Mouse (Mus musculus) spleen, adult 2 months (tissue): ENCODE results near the gene Trpc7.

ENCODE experiments used
- CTCF ChIP-seq: fragments of 200-500 bp; IDR thresholded peaks from 2 replicates; pipeline ENCODE4 v1.5.1; 2011; ENCODE audit warnings: mild to moderate bottlenecking, inconsistent platforms; ENCODE audit not compliant: insufficient read depth, insufficient read length, insufficient replicate concordance; ENCODE audit errors: extremely low read depth
- POLR2A ChIP-seq: fragments of 200-500 bp; IDR thresholded peaks from 2 replicates; pipeline ENCODE4 v1.6.1; 2011; ENCODE audit warnings: low read depth, low read length, inconsistent platforms

DNA sequence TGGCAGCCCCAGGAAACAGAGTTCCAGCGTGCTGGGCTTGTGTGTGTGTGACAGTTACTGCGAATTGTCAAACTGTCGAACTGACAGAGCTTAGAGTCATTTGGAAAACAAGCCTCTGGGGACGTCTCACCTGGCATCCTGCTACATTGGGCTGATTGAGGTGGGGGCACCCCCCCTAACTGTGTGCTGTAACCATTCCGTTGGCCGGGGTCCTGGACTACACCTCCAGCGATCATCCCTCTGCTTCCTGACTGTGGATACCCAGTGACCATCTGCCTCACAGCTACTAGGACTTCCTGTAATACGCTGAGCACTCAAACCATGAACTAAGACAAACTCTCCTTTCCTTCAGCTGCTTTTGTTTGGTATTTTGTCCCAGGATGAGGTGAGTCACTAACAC is 41.3 kb downstream of the Trpc7 start:
- TF ChIP-seq POLR2A (no peak), CTCF (no peak)
